Mouse (Mus musculus): ENCODE data around the gene Slc24a2. TPM values are rescaled to one million over a fixed set of nuclear protein-coding genes. Genes with fewer than 3 reads are reported as not detected.

The Slc24a2 gene
- polyA plus RNA-seq, 1 experiment = not detected

GRCm38 (mm10) chr4:87052881-87053280, 177.4 kb downstream of the Slc24a2 start:
- no peak overlapping the region for H3K27ac ChIP-seq (ENCODE audit: insufficient read depth, low read depth, low read length)

GRCm38 (mm10) chr4:87049061-87049460, 181.2 kb downstream of the Slc24a2 start:
- Histone ChIP-seq H3K36me3 (ENCODE audit: control insufficient read depth, insufficient read depth, low read length) (no peaks in the 10 kb centered on the region), H3K27me3 (ENCODE audit: control insufficient read depth, insufficient read depth, low read length) (no peaks in the 10 kb centered on the region), H3K4me1 (ENCODE audit: control insufficient read depth, insufficient read depth, insufficient read length, low read length) (no peaks in the 10 kb centered on the region), H3K4me3 (ENCODE audit: low read depth, low read length) (no peak overlapping the region), H3K27ac (ENCODE audit: insufficient read depth, low read depth, low read length) (no peak overlapping the region)
- 65% methylated on average over 3 of the region's 3 CpGs for WGBS
- TF ChIP-seq CTCF (IDR thresholded peaks at IDR 0.05; ENCODE audit: extremely low read depth, insufficient read length, insufficient replicate concordance, low read depth, low read length) (no peak), POLR2A (IDR thresholded peaks at IDR 0.05; ENCODE audit: low read depth, low read length) (no peak)

More at GRCm38 (mm10) chr4:87052881-87053280, 177.4 kb downstream of the Slc24a2 start:
- no peak overlapping the region for H3K4me3 ChIP-seq (ENCODE audit: low read depth, low read length)
- WGBS = 90% methylated on average over 5 of the region's 5 CpGs
- no peaks in the 10 kb centered on the region for H3K27me3 ChIP-seq (ENCODE audit: control insufficient read depth, insufficient read depth, low read length)
- H3K36me3 ChIP-seq (ENCODE audit: control insufficient read depth, insufficient read depth, low read length) = no peaks in the 10 kb centered on the region
- TF ChIP-seq CTCF (IDR thresholded peaks at IDR 0.05; ENCODE audit: extremely low read depth, insufficient read length, insufficient replicate concordance, low read depth, low read length) (no peak), POLR2A (IDR thresholded peaks at IDR 0.05; ENCODE audit: low read depth, low read length) (no peak)
- H3K4me1 ChIP-seq (ENCODE audit: control insufficient read depth, insufficient read depth, insufficient read length, low read length) = no peaks in the 10 kb centered on the region

GRCm38 (mm10) chr4:87047131-87047530, 183.1 kb downstream of the Slc24a2 start:
- Histone ChIP-seq H3K36me3 (ENCODE audit: control insufficient read depth, insufficient read depth, low read length) (no peaks in the 10 kb centered on the region), H3K4me3 (ENCODE audit: low read depth, low read length) (no peak overlapping the region), H3K27me3 (ENCODE audit: control insufficient read depth, insufficient read depth, low read length) (no peaks in the 10 kb centered on the region), H3K4me1 (ENCODE audit: control insufficient read depth, insufficient read depth, insufficient read length, low read length) (no peaks in the 10 kb centered on the region), H3K27ac (ENCODE audit: insufficient read depth, low read depth, low read length) (no peak overlapping the region)
- TF ChIP-seq CTCF (IDR thresholded peaks at IDR 0.05; ENCODE audit: extremely low read depth, insufficient read length, insufficient replicate concordance, low read depth, low read length) = no peak
- WGBS = 68% methylated on average over 2 of the region's 2 CpGs

GRCm38 (mm10) chr4:87043296-87043695, 187.0 kb downstream of the Slc24a2 start:
- H3K36me3 ChIP-seq (ENCODE audit: control insufficient read depth, insufficient read depth, low read length) = no peaks in the 10 kb centered on the region
- H3K27me3 ChIP-seq (ENCODE audit: control insufficient read depth, insufficient read depth, low read length) = no peaks in the 10 kb centered on the region
- no peak overlapping the region for H3K4me3 ChIP-seq (ENCODE audit: low read depth, low read length)
- H3K27ac ChIP-seq (ENCODE audit: insufficient read depth, low read depth, low read length) = no peak overlapping the region
- 91% methylated on average over 9 of the region's 9 CpGs for WGBS
- H3K4me1 ChIP-seq (ENCODE audit: control insufficient read depth, insufficient read depth, insufficient read length, low read length) = no peaks in the 10 kb centered on the region
- TF ChIP-seq POLR2A (IDR thresholded peaks at IDR 0.05; ENCODE audit: low read depth, low read length) = no peak

GRCm38 (mm10) chr4:87041412-87041997, 188.8 kb downstream of the Slc24a2 start:
- no peaks in the 10 kb centered on the region for H3K36me3 ChIP-seq (ENCODE audit: control insufficient read depth, insufficient read depth, low read length)
- no peak overlapping the region for H3K27ac ChIP-seq (ENCODE audit: insufficient read depth, low read depth, low read length)
- TF ChIP-seq POLR2A (IDR thresholded peaks at IDR 0.05; ENCODE audit: low read depth, low read length) = no peak
- TF ChIP-seq CTCF (IDR thresholded peaks at IDR 0.05; ENCODE audit: extremely low read depth, insufficient read length, insufficient replicate concordance, low read depth, low read length) = no peak
- 81% methylated on average over 7 of the region's 7 CpGs for WGBS
- no peaks in the 10 kb centered on the region for H3K4me1 ChIP-seq (ENCODE audit: control insufficient read depth, insufficient read depth, insufficient read length, low read length)
- H3K4me3 ChIP-seq (ENCODE audit: low read depth, low read length) = no peak overlapping the region
- no peaks in the 10 kb centered on the region for H3K27me3 ChIP-seq (ENCODE audit: control insufficient read depth, insufficient read depth, low read length)

- Histone ChIP-seq H3K36me3 (ENCODE audit: control insufficient read depth, insufficient read depth, low read length) (no peaks in the 10 kb centered on the region), H3K4me1 (ENCODE audit: control insufficient read depth, insufficient read depth, insufficient read length, low read length) (no peaks in the 10 kb centered on the region), H3K27ac (ENCODE audit: insufficient read depth, low read depth, low read length) (no peak overlapping the region), H3K4me3 (ENCODE audit: low read depth, low read length) (no peak overlapping the region), H3K27me3 (ENCODE audit: control insufficient read depth, insufficient read depth, low read length) (no peaks in the 10 kb centered on the region)
- TF ChIP-seq CTCF (IDR thresholded peaks at IDR 0.05; ENCODE audit: extremely low read depth, insufficient read length, insufficient replicate concordance, low read depth, low read length) = no peak
- TF ChIP-seq POLR2A (IDR thresholded peaks at IDR 0.05; ENCODE audit: low read depth, low read length) = no peak
- WGBS = 61% methylated on average over 4 of the region's 4 CpGs
These were observed 192.7 kb downstream of the Slc24a2 start for GRCm38 (mm10) chr4:87037592-87037991.

- Histone ChIP-seq H3K4me3 (ENCODE audit: low read depth, low read length) (no peak overlapping the region), H3K36me3 (ENCODE audit: control insufficient read depth, insufficient read depth, low read length) (no peaks in the 10 kb centered on the region), H3K4me1 (ENCODE audit: control insufficient read depth, insufficient read depth, insufficient read length, low read length) (no peaks in the 10 kb centered on the region), H3K27ac (ENCODE audit: insufficient read depth, low read depth, low read length) (no peak overlapping the region), H3K27me3 (ENCODE audit: control insufficient read depth, insufficient read depth, low read length) (no peaks in the 10 kb centered on the region)
- whole genome bisulfite sequencing = 67% methylated on average over 5 of the region's 5 CpGs
- TF ChIP-seq POLR2A (IDR thresholded peaks at IDR 0.05; ENCODE audit: low read depth, low read length) (no peak), CTCF (IDR thresholded peaks at IDR 0.05; ENCODE audit: extremely low read depth, insufficient read length, insufficient replicate concordance, low read depth, low read length) (no peak)
These were observed 193.8 kb downstream of the Slc24a2 start for GRCm38 (mm10) chr4:87036507-87036906.
